1 mouse cellular context compared by ENCODE assay signal in the genomic region with DNA sequence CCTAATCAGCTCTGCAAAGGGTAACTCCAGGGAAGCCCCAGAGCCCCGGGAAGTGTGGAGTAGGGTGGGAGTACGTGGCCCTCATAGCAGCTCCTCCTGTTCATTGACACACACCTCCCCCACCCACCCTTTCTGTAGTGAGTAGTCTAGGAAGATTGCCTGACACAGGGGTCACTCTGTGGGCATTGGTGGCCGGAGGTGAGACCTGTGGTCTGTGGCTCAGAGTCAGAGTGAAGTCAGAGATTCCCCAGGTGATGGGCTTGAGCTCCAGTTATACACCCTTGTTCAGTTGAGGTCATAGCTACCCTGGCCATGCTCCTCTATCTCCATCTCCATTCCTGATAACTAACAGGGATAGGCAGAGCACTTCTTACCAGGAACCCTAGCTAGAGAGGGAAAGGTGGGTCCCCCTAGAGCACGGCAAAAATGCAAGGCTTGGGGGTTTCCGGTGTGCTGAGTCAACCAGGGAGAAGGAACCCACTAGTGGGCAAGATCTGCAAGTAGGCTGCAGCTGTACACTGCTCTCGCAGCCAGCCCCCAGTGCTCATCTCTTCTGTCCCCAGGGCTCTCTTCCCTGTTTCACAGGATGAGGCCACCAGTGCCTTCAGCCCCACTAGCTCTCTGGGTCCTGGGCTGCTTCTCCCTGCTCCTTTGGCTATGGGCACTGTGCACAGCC.
A peak's percentile ranks its signal among the peaks of the same experiment; 100 is the strongest.
TF ChIP-seq lines count a peak whose summit lies in the region.

No protein-coding gene starts in this region.

TF ChIP-seq in CH12.LX, 34 proteins besides CTCF, POLR2A, EP300 and RAD21 (continued from another document):
- TF ChIP-seq BHLHE40 (IDR thresholded peaks at IDR 0.05; ENCODE audit: low read depth, low read length) = 0 out of 2 replicates have a peak, but pooled peaks have one; percentile 24
- no peak for TF ChIP-seq ZMIZ1 (IDR thresholded peaks at IDR 0.05; ENCODE audit: low read depth, low read length)
- TF ChIP-seq USF1 (IDR thresholded peaks at IDR 0.05; ENCODE audit: low read depth, low read length) = no peak
- TF ChIP-seq MEF2A (IDR thresholded peaks at IDR 0.05; ENCODE audit: borderline replicate concordance, low read depth, low read length) = peak; percentile 68; the same call in 1 of the 2 replicates
- no peak for TF ChIP-seq PAX5 (IDR thresholded peaks at IDR 0.05; ENCODE audit: low read length)
- TF ChIP-seq UBTF (IDR thresholded peaks at IDR 0.05; ENCODE audit: low read depth, low read length) = no peak
- TF ChIP-seq ZC3H11A (IDR thresholded peaks at IDR 0.05; ENCODE audit: low read depth, low read length) = no peak
- 0 out of 2 replicates have a peak, but pooled peaks have one; percentile 35 for TF ChIP-seq CHD2 (IDR thresholded peaks at IDR 0.05; ENCODE audit: low read length)
- no peak for TF ChIP-seq HCFC1 (IDR thresholded peaks at IDR 0.05; ENCODE audit: low read depth, low read length)
- TF ChIP-seq ELF1 (IDR thresholded peaks at IDR 0.05; ENCODE audit: low read depth, low read length) = 0 out of 2 replicates have a peak, but pooled peaks have one; percentile 25
- peak; percentile 61; the same call in 1 of the 2 replicates for TF ChIP-seq MAFK (IDR thresholded peaks at IDR 0.05; ENCODE audit: insufficient replicate concordance, low read length)
- TF ChIP-seq TBP (conservative IDR thresholded peaks at IDR 0.05; ENCODE audit: low read depth, low read length) = 0 out of 2 replicates have a peak, but pooled peaks have one; percentile 25
- peak; percentile 65 for TF ChIP-seq SIN3A (IDR thresholded peaks at IDR 0.05; ENCODE audit: low read length)
- 0 out of 2 replicates have a peak, but pooled peaks have one; percentile 21 for TF ChIP-seq MAX (IDR thresholded peaks at IDR 0.05; ENCODE audit: low read length)
- peak; percentile 43; the same call in 1 of the 2 replicates for TF ChIP-seq JUN (IDR thresholded peaks at IDR 0.05; ENCODE audit: insufficient read depth, low read depth, low read length)
- peak; percentile 57; the same call in 1 of the 2 replicates for TF ChIP-seq ETS1 (conservative IDR thresholded peaks at IDR 0.05; ENCODE audit: low read depth, low read length)
- TF ChIP-seq TCF12 (IDR thresholded peaks at IDR 0.05; ENCODE audit: low read depth, low read length) = peak; percentile 72
- TF ChIP-seq MXI1 (IDR thresholded peaks at IDR 0.05; ENCODE audit: low read depth, low read length) = 0 out of 2 replicates have a peak, but pooled peaks have one; percentile 40
- no peak for TF ChIP-seq MYC (IDR thresholded peaks at IDR 0.05; ENCODE audit: low read depth, low read length)
- peak; percentile 95 for TF ChIP-seq IRF4 (IDR thresholded peaks at IDR 0.05; ENCODE audit: low read depth, low read length)
- TF ChIP-seq NRF1 (IDR thresholded peaks at IDR 0.05; ENCODE audit: low read depth, low read length) = no peak
- no peak for TF ChIP-seq GABPA (IDR thresholded peaks at IDR 0.05; ENCODE audit: insufficient replicate concordance, low read depth, low read length)
- TF ChIP-seq ZNF384 (IDR thresholded peaks at IDR 0.05; ENCODE audit: low read depth, low read length) = no peak
- peak; percentile 83; the same call in 1 of the 2 replicates for TF ChIP-seq MAZ (IDR thresholded peaks at IDR 0.05; ENCODE audit: low read depth, low read length)
- TF ChIP-seq RCOR1 (conservative IDR thresholded peaks at IDR 0.05; ENCODE audit: low read depth, low read length) = peak; percentile 69; the same call in 1 of the 2 replicates
TF ChIP-seq in CH12.LX: peak in this region for 16.
